Mouse (Mus musculus) fat pad, adult 2 months (tissue): ENCODE data around the gene Ifi204.
"Not testable (repeated sequence)": the region's sequence is repeated elsewhere in the genome, so short reads cannot be mapped to it uniquely, and the experiment has no call there.

ENCODE experiments used
- DNase-seq: peaks from one replicate; pipeline ENCODE4 v3.0.0-alpha.2; 2011; ENCODE audit warnings: low read depth, low spot score; ENCODE audit errors: extremely low read depth

Gene Ifi204

GRCm38 (mm10) chr1:173766848-173767617, at the start of gene Ifi204:
Gene Ifi204 (minus strand): TSS chr1:173766943.
- not testable (repeated sequence) for DNase-seq

GRCm38 (mm10) chr1:173809294-173809693, 42.6 kb upstream of the Ifi204 start:
- not testable (repeated sequence) for DNase-seq

DNA sequence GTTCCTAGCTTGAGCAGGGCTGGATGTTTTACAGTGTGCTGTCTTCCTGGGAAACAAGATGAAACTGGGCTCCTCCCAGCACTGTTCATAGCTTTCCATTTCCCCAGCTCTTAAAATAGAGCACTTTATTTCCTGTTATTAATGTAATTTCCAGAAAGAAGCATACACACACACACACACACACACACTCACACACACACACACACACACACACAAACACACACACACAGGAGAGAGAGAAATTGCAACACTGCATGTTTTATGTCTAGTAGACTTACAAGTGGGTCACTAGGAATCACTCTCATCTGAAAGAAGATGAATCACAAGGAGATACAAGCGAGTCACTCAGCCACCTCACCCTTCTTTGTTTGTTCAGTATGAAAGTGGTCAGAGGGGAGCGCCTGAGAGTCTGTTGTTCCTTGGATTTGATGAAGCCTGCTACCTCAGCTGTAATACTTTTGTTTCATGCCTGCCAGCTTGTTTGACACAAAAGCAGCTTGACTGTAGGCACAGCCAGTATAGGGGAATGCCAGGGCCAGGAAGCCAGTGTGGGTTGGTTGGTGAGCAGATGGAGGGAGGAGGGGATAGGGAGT, 36.0 kb upstream of the Ifi204 start:
- not testable (repeated sequence) for DNase-seq

GRCm38 (mm10) chr1:173802207-173802606, 35.5 kb upstream of the Ifi204 start:
- not testable (repeated sequence) for DNase-seq

- not testable (repeated sequence) for DNase-seq
Measured at GRCm38 (mm10) chr1:173801791-173802190, 35.0 kb upstream of the Ifi204 start.

GRCm38 (mm10) chr1:173773457-173773856, 6.7 kb upstream of the Ifi204 start:
- not testable (repeated sequence) for DNase-seq

- not testable (repeated sequence) for DNase-seq
Measured at GRCm38 (mm10) chr1:173760032-173760431, 6.7 kb downstream of the Ifi204 start.

DNA sequence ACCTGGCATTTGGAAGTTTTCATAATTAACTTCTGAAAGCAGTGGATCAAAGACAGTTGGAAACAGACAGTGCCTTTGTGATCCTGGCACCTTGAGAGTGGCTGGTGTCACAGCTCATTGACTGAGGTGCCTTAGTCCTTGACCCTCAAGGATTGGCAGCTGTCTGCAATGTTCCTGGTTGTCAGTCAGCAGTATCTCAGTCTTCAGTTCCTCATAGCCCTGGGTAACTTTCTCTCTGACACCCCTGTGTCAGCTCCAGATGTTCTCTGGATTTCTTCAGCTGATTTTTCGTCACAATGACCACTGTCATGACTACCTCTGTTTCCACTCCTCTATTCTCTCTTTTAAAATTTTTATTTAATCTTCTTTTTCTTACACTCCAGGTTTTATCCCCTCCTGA, 24.5 kb downstream of the Ifi204 start:
- DNase-seq = no peak

DNA sequence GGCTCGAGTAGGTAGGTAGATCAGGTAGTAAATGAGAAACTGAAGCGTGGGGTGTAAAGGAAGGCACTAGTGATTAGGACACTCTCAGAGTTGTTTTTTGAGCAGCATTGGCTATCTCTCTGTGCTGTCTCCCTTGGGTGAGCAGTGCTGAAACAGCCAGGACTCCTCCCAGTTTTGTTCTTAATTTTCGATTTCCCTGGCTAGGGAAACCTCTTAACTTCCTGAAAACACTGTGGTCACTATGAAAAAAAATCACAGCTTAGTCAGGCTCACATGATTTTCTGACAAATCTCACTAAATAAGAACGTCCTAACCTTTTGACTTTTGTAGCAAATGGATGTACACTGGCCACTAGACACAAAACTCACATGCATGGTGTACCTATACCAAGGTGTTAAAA, 25.1 kb downstream of the Ifi204 start, which contains the start of gene Ifi207:
Gene Ifi207, minus strand, starts transcription at position 92 of the 400 bp plus-strand sequence.
- no peak for DNase-seq

GRCm38 (mm10) chr1:173740537-173740936, 26.2 kb downstream of the Ifi204 start:
- DNase-seq = no peak

DNA sequence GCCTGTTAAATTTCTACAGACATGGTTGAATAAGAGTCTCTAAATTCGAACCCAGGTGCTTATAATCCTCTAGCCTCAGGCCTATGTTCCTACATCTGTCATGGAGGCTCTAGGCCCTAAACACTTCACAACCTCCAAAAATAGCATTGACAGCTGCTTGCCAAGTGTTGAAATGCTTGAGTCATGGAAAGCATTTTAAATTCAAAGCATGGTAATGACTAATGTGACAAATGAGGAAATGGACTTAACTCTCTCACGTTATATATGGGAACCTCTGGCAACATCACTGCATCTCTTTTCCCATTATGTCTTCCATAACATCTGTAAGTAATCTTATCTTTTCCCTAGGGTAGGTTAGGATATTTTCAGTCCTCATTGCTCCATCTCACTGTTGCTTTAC, 29.8 kb downstream of the Ifi204 start:
- DNase-seq = no peak

DNA sequence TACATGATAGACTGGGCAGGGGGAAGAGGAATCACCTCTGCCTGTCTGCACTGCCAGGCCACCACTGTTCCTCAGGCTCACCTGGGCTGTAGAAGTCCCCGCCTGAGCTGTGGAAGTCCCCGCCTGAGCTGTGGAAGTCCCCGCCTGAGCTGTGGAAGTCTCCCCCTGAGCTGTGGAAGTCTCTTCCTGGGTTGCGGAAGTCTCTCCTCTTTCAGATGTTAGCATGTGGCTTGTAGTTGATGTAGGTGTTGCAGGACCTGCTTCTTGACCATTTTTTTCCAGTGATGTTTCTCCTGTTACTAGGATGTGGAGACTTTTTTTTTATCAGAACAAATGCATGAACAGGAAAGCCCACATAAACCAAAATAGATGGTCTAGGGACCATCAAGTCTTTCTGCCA, 31.7 kb downstream of the Ifi204 start:
- DNase-seq = not testable (repeated sequence)

- no peak for DNase-seq
Measured at GRCm38 (mm10) chr1:173733219-173733618, 33.5 kb downstream of the Ifi204 start.
